Mouse (Mus musculus): ENCODE results near the gene Psmb8. TPM values are rescaled to one million over a fixed set of nuclear protein-coding genes. Genes with fewer than 3 reads are reported as not detected.

Psmb8 gene
- total and polyA plus RNA-seq, 2 experiments from 2014 or later: 2.8 to 4.2 TPM

- Histone ChIP-seq H3K27me3 (ENCODE audit: insufficient read depth, low read length) (no peaks in the 10 kb centered on the region), H3K4me3 (ENCODE audit: low read depth, low read length) (no peak overlapping the region), H3K4me2 (ENCODE audit: low read depth, low read length, poor library complexity, severe bottlenecking) (no peak overlapping the region), H3K27ac (ENCODE audit: low read depth, low read length) (no peak overlapping the region), H3K9ac (replicated peaks; ENCODE audit: low read length, poor library complexity, severe bottlenecking) (no peak overlapping the region), H3K9me3 (ENCODE audit: low read length) (no peaks in the 10 kb centered on the region), H3K4me1 (ENCODE audit: insufficient read depth, low read length) (no peaks in the 10 kb centered on the region), H3K36me3 (ENCODE audit: insufficient read depth, low read length) (no peaks in the 10 kb centered on the region)
- ATAC-seq (ENCODE audit: low FRiP score): no peak
- DNase-seq (ENCODE audit: low spot score): peak; percentile 77
- WGBS: 2% methylated on average over 2 of the region's 2 CpGs
- peak; percentile 83 for TF ChIP-seq CTCF (IDR thresholded peaks at IDR 0.05)
Measured at GRCm38 (mm10) chr17:34169279-34169678, 28.2 kb upstream of the Psmb8 start.

GRCm38 (mm10) chr17:34170487-34170876, 27.0 kb upstream of the Psmb8 start:
- Histone ChIP-seq H3K9ac (replicated peaks; ENCODE audit: low read length, poor library complexity, severe bottlenecking) (no peak overlapping the region), H3K27me3 (ENCODE audit: insufficient read depth, low read length) (no peaks in the 10 kb centered on the region), H3K4me2 (ENCODE audit: low read depth, low read length, poor library complexity, severe bottlenecking) (no peak overlapping the region), H3K36me3 (ENCODE audit: insufficient read depth, low read length) (no peaks in the 10 kb centered on the region), H3K4me1 (ENCODE audit: insufficient read depth, low read length) (no peaks in the 10 kb centered on the region), H3K27ac (ENCODE audit: low read depth, low read length) (no peak overlapping the region), H3K4me3 (ENCODE audit: low read depth, low read length) (no peak overlapping the region), H3K9me3 (ENCODE audit: low read length) (no peaks in the 10 kb centered on the region)
- WGBS: 25% methylated on average over 4 of the region's 4 CpGs
- no peak for ATAC-seq (ENCODE audit: low FRiP score)
- no peak for TF ChIP-seq CTCF (IDR thresholded peaks at IDR 0.05)
- no peak for DNase-seq (ENCODE audit: low spot score)

GRCm38 (mm10) chr17:34170877-34171498, 26.5 kb upstream of the Psmb8 start:
- peak; percentile 97 for TF ChIP-seq CTCF (IDR thresholded peaks at IDR 0.05)
- Histone ChIP-seq H3K36me3 (ENCODE audit: insufficient read depth, low read length) (no peaks in the 10 kb centered on the region), H3K9me3 (ENCODE audit: low read length) (no peaks in the 10 kb centered on the region), H3K27me3 (ENCODE audit: insufficient read depth, low read length) (no peaks in the 10 kb centered on the region), H3K4me3 (ENCODE audit: low read depth, low read length) (no peak overlapping the region), H3K4me1 (ENCODE audit: insufficient read depth, low read length) (no peaks in the 10 kb centered on the region), H3K9ac (replicated peaks; ENCODE audit: low read length, poor library complexity, severe bottlenecking) (no peak overlapping the region), H3K27ac (ENCODE audit: low read depth, low read length) (no peak overlapping the region), H3K4me2 (ENCODE audit: low read depth, low read length, poor library complexity, severe bottlenecking) (no peak overlapping the region)
- DNase-seq (ENCODE audit: low spot score) (peak; percentile 82), ATAC-seq (ENCODE audit: low FRiP score) (no peak)
- WGBS: 45% methylated on average over 13 of the region's 13 CpGs

DNA sequence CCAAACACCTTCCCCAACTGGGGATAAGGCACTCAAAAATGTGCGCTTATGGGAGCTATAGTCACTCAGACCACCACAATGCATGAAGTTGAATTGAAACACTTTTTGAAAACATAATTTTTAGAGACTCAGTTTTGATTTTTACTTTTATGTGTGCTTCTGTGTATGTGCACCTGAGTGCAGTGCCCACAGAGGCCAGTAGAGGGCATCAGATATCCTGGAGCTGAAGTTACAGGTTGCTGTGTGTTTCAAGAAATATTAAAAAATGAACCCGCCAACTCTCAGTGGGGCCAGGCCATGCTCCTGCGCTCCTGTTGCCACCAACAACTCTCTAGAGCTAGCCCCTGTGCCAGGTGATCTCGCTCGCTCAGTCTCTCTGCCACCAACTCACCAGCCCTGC, 25.0 kb upstream of the Psmb8 start:
- TF ChIP-seq CTCF (IDR thresholded peaks at IDR 0.05): 0 out of 2 replicates have a peak, but pooled peaks have one; percentile 17
- 97% methylated on average over 5 of the region's 5 CpGs for whole genome bisulfite sequencing

DNA sequence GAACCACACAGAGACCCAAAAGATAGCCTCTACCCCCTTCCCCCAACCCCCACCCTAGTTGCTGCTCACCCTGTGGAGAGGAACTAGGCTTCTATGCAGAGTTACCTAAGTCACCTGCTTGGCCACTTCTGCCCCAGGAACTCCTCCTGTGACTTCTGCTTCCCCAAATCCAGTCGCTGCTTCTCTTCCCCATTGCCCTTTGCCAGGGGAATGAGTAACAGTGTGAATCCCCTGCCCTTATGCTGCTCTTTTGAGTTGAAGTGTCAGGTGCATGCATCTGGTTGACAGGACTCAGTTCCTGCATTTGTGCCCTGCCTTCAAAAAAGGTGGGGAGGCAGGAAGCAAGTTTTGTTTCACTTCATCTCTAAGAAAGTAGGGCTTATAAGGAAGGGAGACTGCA, 23.4 kb upstream of the Psmb8 start:
- H3K4me2 ChIP-seq (ENCODE audit: low read depth, low read length, poor library complexity, severe bottlenecking): no peak overlapping the region
- TF ChIP-seq CTCF (IDR thresholded peaks at IDR 0.05): no peak
- WGBS: 65% methylated on average over 1 of the region's 1 CpGs
- H3K36me3 ChIP-seq (ENCODE audit: insufficient read depth, low read length): no peaks in the 10 kb centered on the region
- ATAC-seq (ENCODE audit: low FRiP score): no peak
- no peaks in the 10 kb centered on the region for H3K4me1 ChIP-seq (ENCODE audit: insufficient read depth, low read length)
- H3K9ac ChIP-seq (replicated peaks; ENCODE audit: low read length, poor library complexity, severe bottlenecking): no peak overlapping the region
- no peak overlapping the region for H3K4me3 ChIP-seq (ENCODE audit: low read depth, low read length)
- no peak for DNase-seq (ENCODE audit: low spot score)
- no peaks in the 10 kb centered on the region for H3K9me3 ChIP-seq (ENCODE audit: low read length)
- H3K27me3 ChIP-seq (ENCODE audit: insufficient read depth, low read length): no peaks in the 10 kb centered on the region
- no peak overlapping the region for H3K27ac ChIP-seq (ENCODE audit: low read depth, low read length)

More for the DNA sequence above, 25.0 kb upstream of the Psmb8 start:
- H3K27me3 ChIP-seq (ENCODE audit: insufficient read depth, low read length): no peaks in the 10 kb centered on the region
- no peak overlapping the region for H3K4me2 ChIP-seq (ENCODE audit: low read depth, low read length, poor library complexity, severe bottlenecking)
- no peak for ATAC-seq (ENCODE audit: low FRiP score)
- H3K27ac ChIP-seq (ENCODE audit: low read depth, low read length): no peak overlapping the region
- no peaks in the 10 kb centered on the region for H3K36me3 ChIP-seq (ENCODE audit: insufficient read depth, low read length)
- no peaks in the 10 kb centered on the region for H3K4me1 ChIP-seq (ENCODE audit: insufficient read depth, low read length)
- no peak overlapping the region for H3K9ac ChIP-seq (replicated peaks; ENCODE audit: low read length, poor library complexity, severe bottlenecking)
- no peaks in the 10 kb centered on the region for H3K9me3 ChIP-seq (ENCODE audit: low read length)
- no peak for DNase-seq (ENCODE audit: low spot score)
- H3K4me3 ChIP-seq (ENCODE audit: low read depth, low read length): no peak overlapping the region

- Histone ChIP-seq H3K27me3 (ENCODE audit: insufficient read depth, low read length) (no peaks in the 10 kb centered on the region), H3K4me2 (ENCODE audit: low read depth, low read length, poor library complexity, severe bottlenecking) (no peak overlapping the region), H3K9me3 (ENCODE audit: low read length) (no peaks in the 10 kb centered on the region), H3K4me1 (ENCODE audit: insufficient read depth, low read length) (no peaks in the 10 kb centered on the region), H3K9ac (replicated peaks; ENCODE audit: low read length, poor library complexity, severe bottlenecking) (no peak overlapping the region), H3K4me3 (ENCODE audit: low read depth, low read length) (no peak overlapping the region), H3K27ac (ENCODE audit: low read depth, low read length) (no peak overlapping the region), H3K36me3 (ENCODE audit: insufficient read depth, low read length) (no peaks in the 10 kb centered on the region)
- peak; percentile 43 for TF ChIP-seq CTCF (IDR thresholded peaks at IDR 0.05)
- DNase-seq (ENCODE audit: low spot score) (no peak), ATAC-seq (ENCODE audit: low FRiP score) (no peak)
- WGBS: 76% methylated on average over 4 of the region's 4 CpGs
Measured at GRCm38 (mm10) chr17:34177179-34177578, 20.3 kb upstream of the Psmb8 start.
